Comparison of ENCODE assay signal across 16 mouse cellular contexts in the genomic region with DNA sequence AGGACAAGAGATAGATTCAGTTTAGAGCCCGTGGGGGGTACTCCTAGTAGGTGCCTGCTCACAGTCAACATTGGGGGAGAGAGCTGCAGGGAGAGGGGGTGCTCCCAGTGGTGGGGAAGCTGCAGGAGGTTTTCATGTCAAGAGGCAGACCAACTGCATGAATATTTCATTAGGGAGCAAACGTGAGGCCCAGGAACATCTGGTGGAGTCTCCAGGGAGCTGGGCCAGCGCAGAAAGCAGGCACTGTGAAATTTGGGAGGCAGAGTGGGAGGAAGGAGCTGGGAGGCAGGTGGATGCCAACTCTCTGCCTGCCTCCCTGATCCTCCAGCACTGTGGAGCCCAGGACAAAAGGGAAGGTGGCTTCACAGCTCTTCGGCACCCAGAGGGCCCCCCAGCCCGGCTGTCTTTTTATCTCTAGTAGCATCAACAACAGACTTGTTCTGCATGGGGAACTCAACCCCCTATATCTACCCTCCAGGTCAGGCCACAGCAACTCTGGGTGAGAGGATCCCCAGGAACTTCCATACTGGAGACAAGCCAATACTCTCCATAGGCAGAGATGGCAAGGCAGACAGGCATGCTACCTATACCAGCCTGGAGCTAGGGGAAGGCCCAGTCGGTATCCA. TPM values are rescaled to one million over a fixed set of nuclear protein-coding genes. Genes with fewer than 3 reads are reported as not detected.
A peak's percentile ranks its signal among the peaks of the same experiment; 100 is the strongest.
DNase-seq lines count a peak whose midpoint lies in the region; ATAC-seq lines count a peak whose summit lies in the region.
"Had no signal": no experiment of that assay in that cellular context is flagged by ENCODE, and none has a peak within 500 bp of the region (broad histone marks: within the 10 kb centered on the region; RNA-seq: fewer than 3 reads in every experiment).

No protein-coding gene starts in this region.

- H3K4me3 ChIP-seq in midbrain, embryonic 11.5 days (ENCODE audit: low read depth, low read length), result no peak overlapping the region
- H3K4me3 ChIP-seq in midbrain, embryonic 16.5 days (ENCODE audit: low read depth, low read length), result no peak overlapping the region
- no peak overlapping the region for H3K4me3 ChIP-seq in forebrain, embryonic 13.5 days
- H3K4me3 ChIP-seq in hindbrain, embryonic 14.5 days (replicated peaks; ENCODE audit: low read length), result no peak overlapping the region; the same call in 1 of the 2 replicates
- peak overlapping the region; percentile 36; the same call in 1 of the 2 replicates for H3K4me3 ChIP-seq in neural tube, embryonic 15.5 days (replicated peaks)
- H3K4me3 ChIP-seq: heart, embryonic 10.5 days; limb, embryonic 15.5 days; lung, embryonic 15.5 days had no signal

- no peak overlapping the region for H3K4me2 ChIP-seq in midbrain, embryonic 11.5 days
- H3K4me2 ChIP-seq in midbrain, embryonic 16.5 days (ENCODE audit: low read length), result no peak overlapping the region
- H3K4me2 ChIP-seq in forebrain, embryonic 13.5 days, result 0 out of 2 replicates have a peak overlapping the region, but pooled peaks have one; percentile 4
- peak overlapping the region; percentile 28 for H3K4me2 ChIP-seq in hindbrain, embryonic 14.5 days (replicated peaks)
- peak overlapping the region; percentile 52 for H3K4me2 ChIP-seq in neural tube, embryonic 15.5 days
- H3K4me2 ChIP-seq: limb, embryonic 15.5 days; lung, embryonic 15.5 days had no signal

- H3K9ac ChIP-seq in midbrain, embryonic 11.5 days (ENCODE audit: low read length), result no peak overlapping the region
- H3K9ac ChIP-seq in midbrain, embryonic 16.5 days (ENCODE audit: low read depth, low read length), result no peak overlapping the region
- H3K9ac ChIP-seq in forebrain, embryonic 13.5 days, result no peak overlapping the region
- H3K9ac ChIP-seq in hindbrain, embryonic 14.5 days, result no peak overlapping the region
- H3K9ac ChIP-seq in neural tube, embryonic 15.5 days (replicated peaks), result 0 out of 2 replicates have a peak overlapping the region, but pooled peaks have one; percentile 35
- H3K9ac ChIP-seq: limb, embryonic 15.5 days; lung, embryonic 15.5 days had no signal

- peak; percentile 81 for DNase-seq in midbrain, embryonic 11.5 days (ENCODE audit: low spot score, missing footprints)
- DNase-seq in hindbrain, embryonic 14.5 days (ENCODE audit: low spot score), result no peak
- no peak for DNase-seq in urinary bladder, adult 18-20 months (ENCODE audit: low spot score in 2 of 2)
- no peak for DNase-seq in embryo, embryonic 10.5 days (ENCODE audit: low spot score)
- no peak for DNase-seq in urinary bladder, postnatal 25 days (ENCODE audit: low spot score)
- DNase-seq: cerebellum, adult 9-10 months; gastrocnemius, postnatal 10 days; heart, postnatal 4 days; kidney, adult 2 months; thymus, adult 2 months had no signal

- no peaks in the 10 kb centered on the region for H3K9me3 ChIP-seq in midbrain, embryonic 11.5 days (ENCODE audit: control insufficient read depth, low read length)
- H3K9me3 ChIP-seq in midbrain, embryonic 16.5 days (replicated peaks; ENCODE audit: control insufficient read depth, low read length, poor library complexity, severe bottlenecking), result no peaks in the 10 kb centered on the region
- no peaks in the 10 kb centered on the region for H3K9me3 ChIP-seq in forebrain, embryonic 13.5 days (replicated peaks)
- no peaks in the 10 kb centered on the region for H3K9me3 ChIP-seq in hindbrain, embryonic 14.5 days (ENCODE audit: control insufficient read depth, low read length)
- H3K9me3 ChIP-seq in neural tube, embryonic 15.5 days (replicated peaks), result no peaks in the 10 kb centered on the region
- H3K9me3 ChIP-seq: heart, embryonic 10.5 days; limb, embryonic 15.5 days; lung, embryonic 15.5 days had no signal

- H3K36me3 ChIP-seq in midbrain, embryonic 11.5 days (ENCODE audit: control insufficient read depth, insufficient read depth, low read length), result no peaks in the 10 kb centered on the region
- no peaks in the 10 kb centered on the region for H3K36me3 ChIP-seq in midbrain, embryonic 16.5 days (ENCODE audit: control insufficient read depth, insufficient read depth, low read length)
- H3K36me3 ChIP-seq in forebrain, embryonic 13.5 days (ENCODE audit: poor library complexity, severe bottlenecking), result no peaks in the 10 kb centered on the region
- no peaks in the 10 kb centered on the region for H3K36me3 ChIP-seq in hindbrain, embryonic 14.5 days (replicated peaks; ENCODE audit: control insufficient read depth, insufficient read depth)
- H3K36me3 ChIP-seq in neural tube, embryonic 15.5 days, result no peaks in the 10 kb centered on the region
- H3K36me3 ChIP-seq: heart, embryonic 10.5 days; limb, embryonic 15.5 days; lung, embryonic 15.5 days had no signal

- H3K4me1 ChIP-seq in midbrain, embryonic 11.5 days (ENCODE audit: control insufficient read depth, insufficient read depth, low read length), result peaks cover 24% of the 10 kb centered on the region
- peaks cover 34% of the 10 kb centered on the region for H3K4me1 ChIP-seq in midbrain, embryonic 16.5 days (ENCODE audit: control insufficient read depth, insufficient read depth, low read length)
- H3K4me1 ChIP-seq in forebrain, embryonic 13.5 days, result peaks cover 86% of the 10 kb centered on the region
- H3K4me1 ChIP-seq in hindbrain, embryonic 14.5 days (replicated peaks; ENCODE audit: control insufficient read depth, insufficient read depth, low read length), result peaks cover 63% of the 10 kb centered on the region
- H3K4me1 ChIP-seq in neural tube, embryonic 15.5 days, result peaks cover 66% of the 10 kb centered on the region
- H3K4me1 ChIP-seq: lung, embryonic 15.5 days had no signal

- no peak overlapping the region for H3K27ac ChIP-seq in midbrain, embryonic 11.5 days (ENCODE audit: low read depth, low read length)
- H3K27ac ChIP-seq in midbrain, embryonic 16.5 days (ENCODE audit: low read length), result no peak overlapping the region; the same call in 1 of the 2 replicates
- H3K27ac ChIP-seq in forebrain, embryonic 13.5 days, result peak overlapping the region; percentile 64
- peak overlapping the region; percentile 90 for H3K27ac ChIP-seq in hindbrain, embryonic 14.5 days
- peak overlapping the region; percentile 93 for H3K27ac ChIP-seq in neural tube, embryonic 15.5 days (replicated peaks)
- H3K27ac ChIP-seq: heart, embryonic 10.5 days; limb, embryonic 15.5 days; lung, embryonic 15.5 days had no signal

- ATAC-seq in midbrain, embryonic 11.5 days (ENCODE audit: low FRiP score), result no peak
- no peak for ATAC-seq in midbrain, embryonic 16.5 days
- no peak for ATAC-seq in forebrain, embryonic 13.5 days
- no peak for ATAC-seq in hindbrain, embryonic 14.5 days (ENCODE audit: low FRiP score)
- no peak for ATAC-seq in neural tube, embryonic 15.5 days (ENCODE audit: low FRiP score)

- WGBS in midbrain, embryonic 11.5 days, result 53% methylated on average over 6 of the region's 6 CpGs
- 37% methylated on average over 6 of the region's 6 CpGs for WGBS in midbrain, embryonic 16.5 days
- WGBS in forebrain, embryonic 13.5 days, result 52% methylated on average over 6 of the region's 6 CpGs
- 38% methylated on average over 6 of the region's 6 CpGs for WGBS in hindbrain, embryonic 14.5 days
- whole genome bisulfite sequencing in neural tube, embryonic 15.5 days, result 39% methylated on average over 6 of the region's 6 CpGs

- H3K27me3 ChIP-seq in midbrain, embryonic 11.5 days (ENCODE audit: control insufficient read depth, insufficient read depth, low read length), result peaks cover 2% of the 10 kb centered on the region; the same call in 1 of the 2 replicates
- no peaks in the 10 kb centered on the region for H3K27me3 ChIP-seq in midbrain, embryonic 16.5 days (ENCODE audit: control insufficient read depth, insufficient read depth, low read depth, low read length)
- H3K27me3 ChIP-seq in forebrain, embryonic 13.5 days, result peaks cover 8% of the 10 kb centered on the region; the same call in 1 of the 2 replicates
- no peaks in the 10 kb centered on the region for H3K27me3 ChIP-seq in hindbrain, embryonic 14.5 days (ENCODE audit: control insufficient read depth, insufficient read depth, low read length)
- H3K27me3 ChIP-seq in neural tube, embryonic 15.5 days (replicated peaks), result no peaks in the 10 kb centered on the region

RNA-seq across cellular contexts. Expression of gene Acsf3, which starts 25.8 kb away (rescaled TPM):
- 13.9 and 14.9 TPM in 2 replicates for polyA plus RNA-seq in midbrain, embryonic 11.5 days (2014; fragmentation: Nextera tagmentation; extraction: Ambion mirVana)
- polyA plus RNA-seq in midbrain, embryonic 16.5 days (2015; fragmentation: Nextera tagmentation; extraction: Ambion mirVana), result 15.1 and 18.0 TPM in 2 replicates
- polyA plus RNA-seq in forebrain, embryonic 13.5 days (2015; fragmentation: Nextera tagmentation; extraction: Ambion mirVana), result 15.4 and 17.4 TPM in 2 replicates
- 14.5 and 16.5 TPM in 2 replicates for polyA plus RNA-seq in hindbrain, embryonic 14.5 days (2014; fragmentation: Nextera tagmentation; extraction: Ambion mirVana)
- 15.2 and 20.3 TPM in 2 replicates for polyA plus RNA-seq in neural tube, embryonic 15.5 days (2015; fragmentation: Nextera tagmentation; extraction: Ambion mirVana)

RNA-seq across cellular contexts. Expression of gene Cbfa2t3, which starts 50.5 kb away (rescaled TPM):
- 6.1 and 6.4 TPM in 2 replicates for polyA plus RNA-seq in midbrain, embryonic 11.5 days (2014; fragmentation: Nextera tagmentation; extraction: Ambion mirVana)
- polyA plus RNA-seq in midbrain, embryonic 16.5 days (2015; fragmentation: Nextera tagmentation; extraction: Ambion mirVana), result 17.7 and 17.9 TPM in 2 replicates
- 12.4 and 13.9 TPM in 2 replicates for polyA plus RNA-seq in forebrain, embryonic 13.5 days (2015; fragmentation: Nextera tagmentation; extraction: Ambion mirVana)
- 22.4 and 27.7 TPM in 2 replicates for polyA plus RNA-seq in hindbrain, embryonic 14.5 days (2014; fragmentation: Nextera tagmentation; extraction: Ambion mirVana)
- polyA plus RNA-seq in neural tube, embryonic 15.5 days (2015; fragmentation: Nextera tagmentation; extraction: Ambion mirVana), result 14.4 and 16.8 TPM in 2 replicates

Comparison
In these comparisons a context has a peak if more than half of its experiments do, and no peak if none do; other contexts are left out.
1. H3K27ac ChIP-seq: peak in forebrain, embryonic 13.5 days (single experiment), hindbrain, embryonic 14.5 days (single experiment) and neural tube, embryonic 15.5 days (single experiment); none in midbrain, embryonic 11.5 days (single experiment) and midbrain, embryonic 16.5 days (single experiment).
2. H3K4me2 ChIP-seq: peak in forebrain, embryonic 13.5 days (single experiment), hindbrain, embryonic 14.5 days (single experiment) and neural tube, embryonic 15.5 days (single experiment); none in midbrain, embryonic 11.5 days (single experiment) and midbrain, embryonic 16.5 days (single experiment).